Mouse (Mus musculus) heart, adult 8-10 months (tissue): ENCODE measurements around the gene Zfhx3. TPM values are rescaled to one million over a fixed set of nuclear protein-coding genes. Genes with fewer than 3 reads are reported as not detected.

Experiments used
- DNase-seq: peaks from one replicate; pipeline ENCODE4 v3.0.0; 2022; ENCODE audit warnings: low spot score
- total RNA-seq, 4 experiments: library from RNA; stranded (reverse); gene quantifications; 2 replicates each; pipeline ENCODE4 v1.2.4; 2022

The Zfhx3 gene
- total RNA-seq, 4 experiments from 2014 or later = 7.7 to 8.0 (median 7.8) TPM

DNA sequence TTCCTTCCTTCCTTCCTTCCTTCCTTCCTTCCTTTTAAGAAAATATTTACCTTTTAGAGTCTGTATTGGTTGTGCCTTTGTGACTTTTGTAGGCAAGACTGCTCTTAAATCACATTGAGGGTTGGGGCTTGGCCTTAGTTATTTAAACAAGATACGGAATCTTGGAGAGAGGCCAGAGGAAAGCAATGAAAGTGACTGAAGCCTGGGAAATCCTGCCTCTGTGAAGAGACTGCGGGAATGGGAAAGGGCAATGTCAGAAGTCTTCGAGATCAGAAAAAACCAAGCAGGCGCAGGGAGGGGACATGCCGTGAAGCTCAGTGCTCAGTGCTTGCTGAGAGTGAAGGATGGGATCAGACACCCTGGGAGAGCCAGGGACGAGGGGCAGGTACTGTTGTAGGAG lies 973.4 kb downstream of the Zfhx3 start:
- no peak for DNase-seq

DNA sequence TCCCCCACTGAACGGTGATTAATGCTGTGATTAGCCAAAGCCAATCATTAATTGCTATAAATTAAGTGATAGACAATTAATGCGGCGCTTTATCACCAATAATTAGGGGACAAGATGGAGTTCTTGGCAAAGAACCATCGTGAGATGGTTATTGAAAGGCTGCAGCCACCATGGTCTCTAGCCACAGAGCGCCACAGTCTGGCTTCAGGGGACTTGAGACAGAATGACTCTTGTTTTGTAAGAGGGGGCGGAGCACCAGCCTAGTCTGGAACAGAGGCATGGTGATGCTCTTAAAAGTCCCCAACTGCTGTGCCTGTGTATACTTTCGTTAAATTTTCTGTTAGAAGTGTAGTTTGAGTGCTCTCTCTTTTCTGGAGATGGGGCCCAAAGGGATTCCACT lies 977.7 kb downstream of the Zfhx3 start:
- DNase-seq = no peak

DNA sequence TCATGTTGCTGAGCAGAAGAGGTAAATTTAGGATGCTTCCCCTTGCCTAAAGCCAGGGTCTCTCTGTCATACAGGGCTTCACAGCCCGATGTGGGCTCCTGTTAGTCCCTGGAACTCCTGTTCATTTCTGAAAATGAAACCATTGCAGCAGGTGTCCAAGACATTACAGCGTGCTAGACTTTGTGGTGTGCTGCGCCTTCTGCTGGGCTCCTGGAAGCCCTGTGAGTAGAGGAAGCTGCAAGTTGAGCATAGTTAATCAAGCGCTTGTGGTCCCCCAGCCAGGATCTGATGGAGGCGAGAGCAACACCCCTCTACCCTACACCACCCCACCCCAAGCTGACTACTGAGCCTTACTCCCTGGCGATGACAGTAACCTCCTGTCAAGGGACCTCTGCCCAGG lies 980.7 kb downstream of the Zfhx3 start:
- DNase-seq = no peak

DNA sequence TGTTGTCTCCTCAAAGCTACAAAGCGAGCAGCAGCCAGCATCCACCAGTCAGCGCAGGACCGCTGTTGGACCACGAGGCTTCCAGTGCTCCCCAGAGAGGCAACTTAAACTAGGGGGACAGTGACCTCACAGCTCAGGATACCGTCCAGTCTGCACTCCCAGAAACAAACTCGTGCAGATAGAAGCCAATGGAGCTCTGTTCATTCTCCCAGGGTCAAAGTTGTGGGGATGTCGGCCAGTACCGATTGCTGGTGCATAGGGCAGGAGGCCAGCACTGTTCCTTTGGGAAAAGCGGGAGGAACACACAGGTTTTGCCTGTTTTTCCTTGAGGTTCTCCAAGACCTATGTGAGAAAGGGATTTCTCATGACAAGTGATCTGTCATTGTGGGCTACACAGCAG lies 982.1 kb downstream of the Zfhx3 start:
- no peak for DNase-seq

DNA sequence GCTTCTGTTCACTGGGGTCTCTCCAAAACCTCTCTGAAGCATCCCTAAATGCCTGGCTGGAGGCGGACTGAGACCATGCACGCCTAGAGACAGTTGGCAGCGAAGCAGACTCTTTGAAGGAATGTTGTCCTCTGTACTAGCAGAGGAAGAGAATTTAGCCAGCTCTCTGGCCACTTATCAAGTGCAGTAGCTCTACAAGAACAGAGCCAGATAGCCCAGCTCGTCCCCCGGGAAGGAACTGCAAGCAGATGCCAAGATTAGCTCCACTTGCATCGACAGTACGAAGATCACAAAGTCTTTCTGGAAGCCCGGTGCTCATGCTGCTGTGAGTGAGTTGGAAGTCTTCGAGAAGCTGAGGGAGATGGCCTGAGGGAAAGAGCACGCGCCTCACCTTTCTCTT lies 983.7 kb downstream of the Zfhx3 start:
- peak; percentile 68 for DNase-seq

DNA sequence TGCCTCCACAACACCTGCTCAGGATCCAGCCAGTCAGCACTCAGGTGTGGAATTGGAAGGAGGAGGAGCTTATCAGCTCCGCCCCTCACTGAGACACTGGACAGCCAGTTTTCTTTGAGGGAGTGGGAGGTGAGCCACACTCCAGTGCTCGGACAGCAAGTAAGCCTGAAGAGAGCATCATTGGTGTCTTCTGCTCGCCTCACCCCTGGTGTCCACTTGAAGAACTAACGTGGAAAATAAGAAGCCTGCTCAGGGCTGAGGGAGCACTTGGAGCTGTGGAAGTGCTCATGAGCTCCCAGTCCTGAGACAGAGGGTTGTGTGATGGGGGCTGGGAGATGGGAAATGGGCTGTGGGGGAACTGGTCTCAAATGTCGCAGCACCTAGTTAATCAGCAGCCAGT lies 988.2 kb downstream of the Zfhx3 start:
- DNase-seq = no peak

DNA sequence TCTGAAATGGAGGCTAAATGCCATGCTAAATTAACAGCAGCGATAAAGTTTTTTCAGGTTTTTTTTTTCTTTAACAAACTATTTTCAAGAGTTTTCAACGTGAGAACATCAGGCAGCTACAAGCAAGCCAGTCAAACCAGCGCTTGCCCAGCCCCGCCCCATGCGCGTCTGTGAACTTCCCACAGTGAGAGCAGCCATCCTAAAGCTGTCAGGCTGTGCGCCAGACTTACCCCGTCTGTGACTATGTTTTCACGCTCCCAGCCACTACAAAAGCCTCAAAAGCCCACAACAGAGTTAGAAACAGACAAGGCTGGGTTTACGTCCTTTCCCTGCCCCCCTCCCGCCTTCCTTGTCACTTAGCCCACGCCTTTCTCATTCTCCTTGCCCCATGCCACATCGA lies 989.4 kb downstream of the Zfhx3 start:
- DNase-seq = no peak

DNA sequence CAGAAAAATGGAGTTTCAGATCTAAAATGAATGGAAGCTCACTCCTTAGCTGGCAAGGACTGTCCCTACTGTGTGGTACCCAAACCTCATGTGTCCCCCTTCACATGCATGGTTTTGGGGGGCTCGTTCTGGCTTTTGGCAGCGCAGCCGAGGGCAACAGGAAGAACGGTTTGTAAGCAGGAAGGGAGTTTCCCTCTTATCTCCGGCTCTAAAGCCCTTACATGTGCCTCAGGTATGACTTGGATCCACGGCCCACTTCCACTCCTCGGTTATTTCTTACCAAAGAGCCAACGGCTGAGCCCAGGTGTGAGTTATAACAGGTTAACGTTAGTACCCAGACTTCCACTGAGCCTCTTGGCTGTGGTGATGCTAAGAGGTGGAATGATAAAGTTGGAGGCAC lies 990.3 kb downstream of the Zfhx3 start:
- no peak for DNase-seq

DNA sequence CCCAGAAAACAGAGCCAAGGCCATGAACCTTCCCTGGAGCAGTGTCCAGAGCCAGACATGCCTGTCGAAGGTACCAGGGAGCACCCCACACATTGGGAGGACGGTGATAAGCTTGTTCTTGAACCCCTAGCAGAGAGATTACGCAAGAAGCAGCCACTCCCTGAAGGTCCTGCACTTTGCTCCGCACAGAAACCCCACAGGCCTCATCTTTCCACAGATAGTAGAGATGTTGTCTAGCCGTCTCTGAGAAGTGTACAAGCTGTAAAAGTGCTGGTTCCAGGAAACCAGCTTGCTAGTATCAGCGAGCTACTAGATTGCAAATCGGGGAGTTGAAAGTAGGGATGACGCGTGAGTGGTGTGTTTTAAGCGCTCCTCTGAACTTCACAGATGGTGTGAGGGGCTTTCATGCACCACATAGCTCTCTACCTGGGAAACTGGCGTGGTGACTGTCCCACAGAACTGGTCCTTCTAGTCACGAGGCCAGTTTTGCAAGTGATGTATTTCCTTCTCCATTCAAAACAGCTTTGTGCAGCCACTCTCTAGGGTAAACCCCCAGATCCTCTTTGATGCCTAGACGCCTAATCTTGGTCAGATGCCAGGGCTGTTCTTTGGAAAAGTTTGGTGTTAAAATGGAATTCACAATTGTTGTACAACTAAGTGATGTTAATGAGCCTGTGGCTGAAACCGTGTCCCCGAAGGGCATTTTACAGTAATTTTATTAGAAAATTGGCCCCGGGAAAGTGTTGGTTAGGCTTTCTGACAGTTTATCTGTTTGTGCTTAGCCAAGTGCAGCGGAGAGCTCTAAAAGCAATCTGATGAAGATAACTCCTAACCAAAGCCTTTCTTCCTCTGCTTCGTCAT lies 993.6 kb downstream of the Zfhx3 start:
- no peak for DNase-seq

DNA sequence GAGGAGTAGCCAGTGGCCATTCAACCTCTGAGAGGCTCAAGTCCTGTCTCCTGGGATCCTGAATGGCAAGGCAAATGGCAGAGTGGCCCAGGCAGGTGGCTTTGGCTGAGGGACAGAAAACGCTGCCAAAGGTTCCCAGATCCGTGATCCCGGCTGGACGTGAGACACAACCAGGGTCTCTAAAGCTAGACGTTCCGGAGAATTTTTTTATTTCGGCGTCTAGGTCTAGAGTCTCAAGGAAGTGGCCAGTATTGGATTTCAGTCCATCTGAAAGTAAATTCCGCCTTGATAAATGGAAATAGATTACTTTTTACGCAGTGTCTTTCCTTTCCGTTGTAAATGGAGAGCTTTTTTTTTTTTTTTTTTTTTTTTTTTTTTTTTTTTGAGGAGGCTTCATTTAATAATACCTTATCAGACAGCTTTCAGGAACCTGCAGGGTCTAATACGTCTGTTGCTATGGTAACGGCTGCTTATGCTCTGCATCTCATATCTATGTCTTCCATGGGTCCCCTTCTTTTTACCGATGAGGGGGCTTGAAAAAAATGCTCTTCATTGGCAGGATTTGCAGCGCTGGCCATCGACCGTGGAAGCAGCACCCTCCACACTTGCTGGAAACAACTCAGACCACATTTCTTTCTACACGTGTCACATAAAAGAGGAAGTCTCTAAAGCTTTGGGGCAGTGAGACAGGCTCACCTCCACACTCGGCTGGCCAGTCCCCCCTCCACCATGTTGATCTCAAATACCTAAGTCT lies 994.4 kb downstream of the Zfhx3 start:
- no peak for DNase-seq

DNA sequence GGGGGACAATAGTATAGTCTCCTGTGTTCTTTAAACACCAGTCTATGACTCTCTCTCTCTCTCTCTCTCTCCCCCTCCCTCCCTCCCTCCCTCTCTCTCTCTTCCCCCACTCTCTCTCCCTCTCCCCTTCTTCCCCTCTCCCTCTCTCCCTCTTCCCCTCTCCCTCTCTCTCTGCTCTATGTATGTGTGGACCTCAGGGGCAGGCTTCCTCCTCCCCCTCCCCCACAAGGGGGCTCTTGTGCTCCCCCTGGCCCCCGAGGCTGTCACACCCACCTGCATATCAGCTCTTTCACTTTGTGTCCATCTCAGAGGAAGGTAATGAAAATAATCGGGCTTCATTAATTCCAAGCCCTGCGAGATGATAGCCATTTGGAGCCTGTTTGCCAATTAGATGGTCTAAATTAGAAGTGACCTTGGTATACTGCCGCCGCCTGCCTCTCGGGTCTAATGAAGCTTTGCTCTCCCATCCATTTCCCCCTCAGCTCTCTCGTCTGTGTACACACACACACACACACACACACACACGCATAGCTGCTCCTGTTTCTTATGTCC lies 995.5 kb downstream of the Zfhx3 start:
- DNase-seq = no peak

DNA sequence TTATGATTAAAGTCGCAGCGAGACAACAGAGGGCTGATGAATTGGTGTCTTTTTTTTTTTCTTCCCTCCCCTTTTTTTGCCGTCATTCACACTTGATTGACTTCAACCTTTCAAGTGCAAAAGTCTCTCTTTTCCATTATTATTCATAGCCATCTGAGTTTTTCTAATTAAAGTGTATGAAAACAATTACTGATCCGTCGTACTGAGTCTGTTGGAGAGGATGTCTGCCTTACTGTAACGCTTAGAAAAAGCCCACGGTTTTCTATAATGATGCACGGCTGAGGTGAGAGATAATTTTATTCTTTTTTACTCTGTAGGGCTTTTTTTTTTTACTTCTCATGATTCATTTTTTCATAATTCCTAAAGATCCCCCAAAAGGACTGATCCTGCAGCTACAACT lies 1000.2 kb downstream of the Zfhx3 start:
- DNase-seq = no peak

DNA sequence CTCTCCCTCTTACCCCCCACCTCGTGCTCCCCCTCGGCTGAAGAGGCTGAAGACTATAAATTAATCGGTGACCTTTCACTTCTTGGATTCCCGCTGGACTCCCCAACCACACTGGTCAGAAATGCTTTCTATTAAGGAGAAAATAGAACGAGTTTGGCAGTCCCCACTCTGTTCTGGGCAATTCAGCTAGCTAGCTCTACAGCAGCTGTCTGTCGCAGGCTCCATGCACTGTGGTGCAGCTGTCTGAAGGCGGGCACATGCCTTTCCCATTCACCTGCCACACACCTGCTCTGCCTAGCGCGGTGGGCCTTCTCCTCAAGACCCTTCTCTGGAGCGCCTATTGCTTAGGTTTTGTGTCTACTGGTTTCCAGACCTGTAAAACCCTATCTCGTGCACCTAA lies 1000.7 kb downstream of the Zfhx3 start:
- no peak for DNase-seq

DNA sequence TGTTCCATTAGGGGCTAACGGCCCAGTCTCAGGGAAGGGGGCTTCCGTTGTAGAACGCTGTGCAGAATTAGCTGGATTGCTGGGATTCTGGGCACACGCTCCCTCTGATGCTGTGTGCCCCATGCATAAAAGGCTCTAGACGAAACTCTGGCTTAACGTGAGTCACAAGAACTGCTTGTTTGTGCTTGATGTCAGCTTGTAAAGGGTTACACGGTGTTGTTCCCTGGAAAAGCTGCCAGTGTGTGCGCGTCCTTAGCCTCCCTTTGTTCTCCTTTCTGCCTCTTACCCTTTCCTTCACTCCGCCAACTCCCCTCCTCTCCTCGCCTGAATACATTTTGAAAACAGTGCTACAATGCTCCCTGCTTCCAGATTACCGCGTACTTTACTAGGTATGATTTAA lies 1001.9 kb downstream of the Zfhx3 start:
- DNase-seq = no peak

DNA sequence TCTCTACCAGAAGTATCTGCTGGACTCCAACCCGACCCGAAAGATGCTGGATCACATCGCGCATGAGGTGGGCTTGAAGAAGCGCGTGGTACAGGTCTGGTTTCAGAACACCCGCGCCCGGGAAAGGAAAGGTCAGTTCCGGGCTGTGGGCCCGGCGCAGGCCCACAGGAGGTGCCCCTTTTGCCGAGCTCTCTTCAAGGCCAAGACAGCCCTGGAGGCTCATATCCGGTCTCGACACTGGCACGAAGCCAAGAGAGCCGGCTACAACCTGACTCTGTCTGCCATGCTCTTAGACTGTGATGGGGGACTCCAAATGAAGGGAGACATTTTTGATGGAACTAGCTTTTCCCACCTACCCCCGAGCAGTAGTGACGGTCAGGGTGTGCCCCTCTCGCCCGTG lies 1007.9 kb downstream of the Zfhx3 start:
- no peak for DNase-seq

DNA sequence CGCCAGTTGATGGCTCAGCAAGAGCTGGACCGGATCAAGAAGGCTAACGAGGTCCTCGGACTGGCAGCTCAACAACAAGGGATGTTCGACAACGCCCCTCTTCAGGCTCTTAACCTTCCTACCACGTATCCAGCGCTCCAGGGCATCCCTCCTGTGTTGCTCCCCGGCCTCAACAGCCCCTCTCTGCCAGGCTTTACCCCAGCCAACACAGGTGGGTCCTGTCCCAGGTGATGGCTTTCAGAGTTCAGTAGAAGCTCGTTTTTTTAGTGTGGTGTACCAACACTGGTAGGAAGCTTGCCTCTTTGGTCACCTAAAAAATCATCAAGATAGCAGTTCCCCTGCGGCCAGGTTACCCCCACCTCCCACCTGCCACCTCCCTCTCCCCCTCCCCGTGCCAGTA lies 1009.1 kb downstream of the Zfhx3 start:
- DNase-seq = no peak

DNA sequence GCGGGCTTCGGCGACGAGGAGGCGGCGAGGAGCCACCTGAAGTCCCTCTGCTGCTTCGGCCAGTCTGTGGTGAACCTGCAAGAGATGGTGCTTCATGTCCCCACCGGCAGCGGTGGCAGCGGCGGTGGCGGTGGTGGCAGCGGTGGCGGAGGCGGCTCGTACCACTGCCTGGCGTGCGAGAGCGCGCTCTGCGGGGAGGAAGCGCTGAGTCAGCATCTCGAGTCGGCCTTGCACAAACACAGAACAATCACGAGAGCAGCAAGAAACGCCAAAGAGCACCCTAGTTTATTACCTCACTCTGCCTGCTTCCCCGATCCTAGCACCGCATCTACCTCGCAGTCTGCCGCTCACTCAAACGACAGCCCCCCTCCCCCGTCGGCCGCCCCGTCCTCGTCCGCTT lies 1014.0 kb downstream of the Zfhx3 start:
- DNase-seq = no peak

DNA sequence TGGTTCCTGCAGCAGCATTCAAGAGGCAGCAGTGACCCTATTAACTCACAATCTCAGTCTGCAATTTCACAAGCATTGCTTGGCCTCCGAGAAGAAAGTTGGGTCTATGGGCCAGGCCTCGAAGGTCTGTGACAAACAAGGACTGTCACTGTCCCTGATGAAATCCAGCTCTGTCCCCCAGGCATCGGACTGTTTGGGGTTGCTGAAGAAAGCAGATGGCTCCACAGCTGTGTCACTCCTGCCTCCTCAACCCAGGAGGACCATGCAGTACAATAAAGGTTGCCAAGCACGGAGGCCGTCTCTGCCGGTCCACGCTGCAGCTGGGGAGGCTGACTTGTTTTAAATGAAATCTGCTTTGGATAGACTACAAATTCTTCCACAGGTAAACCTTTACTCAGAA lies 1020.1 kb downstream of the Zfhx3 start:
- no peak for DNase-seq

DNA sequence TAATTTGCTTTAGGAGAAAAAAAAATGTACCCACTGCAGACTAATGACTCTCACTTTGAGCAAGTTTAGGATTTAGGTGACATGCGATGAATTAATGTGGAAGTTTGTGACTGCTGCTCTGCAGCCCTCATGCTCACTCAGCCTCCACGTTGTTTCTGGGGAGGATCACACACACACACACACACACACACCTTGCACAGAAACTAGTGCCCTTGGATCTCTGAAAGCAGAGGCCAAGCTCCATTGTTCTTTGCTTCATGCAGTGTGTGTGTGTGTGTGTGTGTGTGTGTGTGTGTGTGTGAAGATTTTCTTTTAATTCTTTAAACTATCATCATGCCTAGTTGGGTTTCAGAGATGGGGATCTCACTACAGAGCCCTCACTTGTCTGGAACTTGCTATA lies 1020.7 kb downstream of the Zfhx3 start:
- no peak for DNase-seq

DNA sequence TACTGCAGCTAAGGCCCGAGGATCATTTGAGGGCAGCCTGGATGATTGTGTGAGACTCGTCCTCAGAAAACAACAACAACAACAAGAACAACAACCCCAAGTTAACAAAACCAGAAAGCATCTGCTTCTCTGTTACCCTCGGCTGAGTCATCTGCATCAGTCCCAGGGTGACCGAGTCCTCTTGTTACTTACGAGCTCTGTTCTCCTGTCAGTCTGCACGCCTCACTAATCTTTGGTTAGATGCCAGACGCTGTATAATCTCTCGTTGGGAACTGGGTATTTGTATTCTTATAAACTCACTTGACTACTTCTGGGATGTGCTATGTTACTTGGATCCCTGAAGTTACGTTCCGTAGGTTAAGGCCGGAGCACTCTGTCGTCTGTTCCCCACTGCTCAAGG lies 1023.6 kb downstream of the Zfhx3 start:
- no peak for DNase-seq

DNA sequence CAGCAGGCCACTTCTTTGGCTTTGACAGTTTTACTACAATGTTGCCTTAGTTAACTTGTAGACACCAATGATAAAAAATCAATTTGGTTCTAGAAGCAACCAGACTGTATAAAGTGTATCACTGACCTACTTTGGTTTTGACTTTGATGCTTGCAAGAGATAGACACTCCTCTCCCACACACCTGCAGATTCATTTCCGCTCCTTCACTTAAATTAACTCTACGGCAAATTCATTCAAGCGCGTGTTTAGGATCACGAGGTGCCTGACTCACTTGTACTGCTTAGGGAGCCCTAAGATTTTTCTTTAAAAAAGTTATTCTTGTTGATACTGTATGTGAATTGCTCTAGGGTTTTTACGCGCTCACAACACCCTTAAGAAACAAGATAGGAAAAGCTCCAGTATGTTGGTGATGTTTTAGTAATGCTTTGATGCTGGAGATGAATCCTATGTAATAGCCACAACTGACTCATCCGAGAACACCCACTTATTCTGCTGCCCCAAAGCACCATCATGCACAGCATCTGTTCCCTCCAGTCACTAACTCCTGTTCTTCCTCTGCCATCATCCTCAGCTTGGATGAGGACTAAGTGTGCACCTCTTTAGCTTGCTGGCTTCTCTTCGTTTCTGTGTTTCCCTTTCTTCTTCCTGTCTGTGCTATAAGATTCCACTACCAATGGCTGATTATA lies 1031.3 kb downstream of the Zfhx3 start:
- no peak for DNase-seq

DNA sequence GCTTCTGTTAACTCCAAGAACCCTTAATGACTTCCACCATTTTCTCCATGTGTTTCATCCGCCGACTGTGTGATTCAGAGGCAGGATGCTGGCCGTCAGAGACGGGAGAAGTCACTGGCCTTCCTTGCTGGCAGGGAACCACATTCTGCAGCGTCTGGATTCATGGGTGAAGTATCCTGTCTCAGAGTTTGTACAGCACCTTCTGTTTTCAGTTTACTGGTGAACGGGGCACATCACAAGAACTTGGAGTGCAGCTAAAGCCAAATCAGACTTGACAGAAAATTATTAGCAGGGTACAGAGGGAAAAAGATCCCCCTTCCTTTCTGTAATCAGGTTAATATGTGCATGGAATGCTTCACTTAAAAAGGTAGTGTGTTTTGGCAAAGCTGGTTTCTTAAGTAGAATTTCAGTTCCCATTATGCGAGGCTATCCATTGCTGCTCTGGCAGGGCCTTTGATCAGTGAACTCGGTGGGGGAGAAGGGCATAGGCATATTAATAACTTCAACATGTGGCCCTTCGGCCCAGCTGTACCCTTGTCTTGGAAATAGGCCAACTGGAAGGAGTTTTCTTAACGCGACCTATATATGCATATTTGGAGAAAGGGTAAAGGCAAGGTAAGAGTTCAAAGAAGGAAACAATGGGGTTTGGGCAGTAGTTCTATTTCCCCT lies 1035.4 kb downstream of the Zfhx3 start:
- no peak for DNase-seq
